Mouse (Mus musculus) cortical plate, adult 2 months (tissue): ENCODE results near the gene Amotl1.

Source experiments
- CTCF ChIP-seq: fragments of 200-500 bp; IDR thresholded peaks from 2 replicates; pipeline ENCODE4 v1.5.1; 2011; ENCODE audit warnings: mild to moderate bottlenecking, control low read depth, low read length; ENCODE audit not compliant: insufficient read depth; ENCODE audit errors: extremely low read depth
- POLR2A ChIP-seq: fragments of 200-500 bp; IDR thresholded peaks from 2 replicates; pipeline ENCODE4 v1.6.1; 2011; ENCODE audit warnings: mild to moderate bottlenecking, low read length, control low read depth; ENCODE audit not compliant: insufficient read depth; ENCODE audit errors: extremely low read depth

- TF ChIP-seq CTCF (no peak), POLR2A (no peak)
These were observed 1.2 kb upstream of the Amotl1 start for GRCm38 (mm10) chr9:14646061-14646460.
